Mouse (Mus musculus) lung, adult 2 months (tissue): Measurements from ENCODE around the gene Maml3. TPM values are rescaled to one million over a fixed set of nuclear protein-coding genes. Genes with fewer than 3 reads are reported as not detected.

ENCODE experiments used
- DNase-seq: peaks from one replicate; pipeline ENCODE4 v3.0.0; 2022
- H3K4me1 ChIP-seq: fragments of 200-500 bp; 2 replicates; pipeline ENCODE4 v1.6.1; 2011; ENCODE audit warnings: low read length; ENCODE audit not compliant: control insufficient read depth, insufficient read depth
- H3K4me3 ChIP-seq: fragments of 200-500 bp; replicated peaks from 2 replicates; pipeline ENCODE3; 2011; ENCODE audit warnings: low read depth, mild to moderate bottlenecking, control low read depth, low read length; ENCODE audit errors: extremely low read depth
- CTCF ChIP-seq: fragments of 200-500 bp; IDR thresholded peaks from 2 replicates; pipeline ENCODE4 v1.5.1; 2011; ENCODE audit warnings: mild to moderate bottlenecking, low read length, control low read depth; ENCODE audit not compliant: insufficient read depth
- POLR2A ChIP-seq: fragments of 200-500 bp; IDR thresholded peaks from 2 replicates; pipeline ENCODE4 v1.6.1; 2011; ENCODE audit warnings: low read depth, mild to moderate bottlenecking, control low read depth, low read length, borderline replicate concordance; ENCODE audit errors: extremely low read depth
- WGBS: fragments of 180-500 bp; shearing (Covaris S2); methylation state at CpG from one replicate; pipeline ENCODE4 v1.1.7; 2018; 5-methylcytosine and 5-hydroxymethylcytosine counted together
- polyA plus RNA-seq: library from polyadenylated mRNA; depleted of rRNA; stranded (reverse); fragments of >200 nt; gene quantifications from 2 replicates; pipeline ENCODE4 v1.2.3, GENCODE M21; 2012

The Maml3 gene
- polyA plus RNA-seq, 1 experiment: 11.2 TPM

DNA sequence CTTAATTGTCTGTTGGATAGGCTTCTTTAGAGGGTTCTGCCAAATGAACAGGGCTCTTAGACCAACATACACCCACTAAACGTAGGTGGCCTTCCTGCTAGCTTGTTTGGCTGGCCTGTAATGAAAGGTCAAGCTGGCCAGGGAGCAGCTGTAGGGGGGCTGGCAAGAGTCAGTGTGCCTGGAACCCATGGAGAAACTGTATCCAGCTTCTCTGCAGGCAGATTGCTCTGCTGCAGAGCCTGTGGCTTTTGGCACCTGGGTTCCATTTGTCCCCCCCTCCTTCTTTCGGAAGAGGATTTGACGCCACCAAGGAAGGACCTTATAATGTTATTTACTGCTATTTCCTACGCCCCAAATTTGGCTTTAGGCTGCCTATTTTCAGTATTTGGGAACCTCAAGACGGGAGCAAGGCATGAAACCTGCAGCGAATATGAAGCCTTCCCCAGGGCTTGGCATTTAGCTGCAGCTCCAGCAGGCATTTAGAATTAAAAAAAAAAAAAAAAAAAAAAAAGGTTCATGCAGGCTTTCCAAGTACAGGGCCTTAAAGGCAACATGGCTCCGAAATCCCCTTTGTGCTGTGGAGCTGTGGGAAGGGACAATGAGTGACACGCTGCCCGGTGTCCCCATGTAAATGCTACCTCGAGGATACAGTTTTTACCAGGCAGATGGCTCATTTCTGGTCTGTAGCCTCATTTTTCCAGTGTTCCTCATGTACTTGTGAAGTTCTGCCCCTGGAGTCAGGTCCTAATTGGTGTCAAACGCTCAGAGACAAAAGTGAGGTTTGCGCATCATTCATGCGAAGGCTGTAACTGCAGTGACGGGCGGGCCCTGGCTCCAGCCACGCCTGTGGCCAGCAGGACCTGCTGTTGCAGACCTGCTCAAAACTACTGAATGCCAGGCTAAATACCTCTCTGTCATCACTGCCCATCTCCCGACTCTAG is 356.2 kb downstream of the Maml3 start:
- TF ChIP-seq CTCF: no peak
- TF ChIP-seq POLR2A: no peak
- peaks cover 21% of the 10 kb centered on the region for H3K4me1 ChIP-seq
- no peak for DNase-seq
- H3K4me3 ChIP-seq: no peak overlapping the region
- 83% methylated on average over 17 of the region's 17 CpGs for WGBS

DNA sequence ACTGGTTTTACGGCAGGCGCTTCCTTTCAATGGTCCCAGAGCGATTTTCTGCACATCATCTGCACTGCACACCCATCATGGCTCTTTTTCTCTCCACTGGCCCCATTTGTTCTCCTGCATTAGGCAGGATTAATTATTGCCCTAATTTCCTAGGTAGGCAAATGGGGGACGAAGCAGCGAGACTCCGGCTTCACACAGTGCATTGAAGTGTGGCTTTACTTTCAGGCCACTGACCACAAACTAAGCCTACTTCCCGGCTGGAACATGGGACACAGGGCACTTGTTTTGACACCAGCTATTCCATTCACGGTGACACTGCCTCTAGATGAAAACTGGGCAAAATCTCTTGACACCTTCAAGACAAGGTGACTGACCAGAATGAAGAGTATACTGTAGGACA is 358.1 kb downstream of the Maml3 start:
- TF ChIP-seq CTCF (no peak), POLR2A (no peak)
- 97% methylated on average over 8 of the region's 8 CpGs for WGBS

DNA sequence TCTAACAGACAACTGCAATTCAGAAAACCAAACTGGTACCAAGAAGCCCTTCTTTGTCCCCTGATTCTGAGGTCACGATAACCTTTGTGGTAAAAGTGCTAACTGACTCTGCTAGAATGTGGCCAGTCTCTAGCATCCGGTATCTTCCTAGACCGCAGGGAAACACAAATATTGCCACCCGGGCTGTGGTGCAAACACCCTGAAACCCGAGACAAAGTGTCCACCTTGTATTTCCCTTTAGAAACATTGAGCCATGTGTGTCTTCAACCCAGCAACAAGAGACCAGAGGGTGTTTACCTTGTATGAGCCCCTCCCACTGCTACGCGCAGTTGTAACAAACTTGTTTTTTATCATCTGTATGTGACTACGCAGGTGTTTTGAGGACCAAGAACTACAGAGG is 359.7 kb downstream of the Maml3 start:
- H3K4me1 ChIP-seq: peaks cover 9% of the 10 kb centered on the region
- TF ChIP-seq CTCF (no peak), POLR2A (no peak)
- H3K4me3 ChIP-seq: no peak overlapping the region
- WGBS: 62% methylated on average over 8 of the region's 8 CpGs
- DNase-seq: no peak

More for the DNA sequence above, 358.1 kb downstream of the Maml3 start:
- Histone ChIP-seq H3K4me1 (peaks cover 17% of the 10 kb centered on the region), H3K4me3 (no peak overlapping the region)
- DNase-seq: no peak

DNA sequence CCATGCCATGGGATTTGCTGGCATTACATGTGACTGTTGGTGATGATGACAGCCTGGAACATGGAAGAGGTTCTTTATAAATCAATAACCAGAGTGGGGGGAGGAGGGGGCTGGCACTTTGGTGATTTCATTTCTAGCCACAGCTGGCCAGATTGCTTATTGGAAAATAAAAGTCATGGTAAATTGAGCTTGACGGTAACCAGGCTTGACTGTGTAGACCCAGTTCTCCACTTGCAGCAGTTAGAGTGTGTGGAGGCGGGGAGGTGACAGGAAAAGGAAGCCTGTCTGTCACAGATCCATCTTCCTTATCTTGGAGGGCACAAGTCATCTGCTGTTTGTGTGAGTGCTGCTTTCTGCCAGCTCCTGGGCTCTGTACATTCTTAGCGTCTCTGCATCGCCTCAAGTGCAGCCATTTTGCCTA is 360.5 kb downstream of the Maml3 start:
- DNase-seq: no peak
- Histone ChIP-seq H3K4me3 (no peak overlapping the region), H3K4me1 (peaks cover 3% of the 10 kb centered on the region)
- 22% methylated on average over 4 of the region's 4 CpGs for WGBS
- no peak for TF ChIP-seq CTCF
- TF ChIP-seq POLR2A: no peak

DNA sequence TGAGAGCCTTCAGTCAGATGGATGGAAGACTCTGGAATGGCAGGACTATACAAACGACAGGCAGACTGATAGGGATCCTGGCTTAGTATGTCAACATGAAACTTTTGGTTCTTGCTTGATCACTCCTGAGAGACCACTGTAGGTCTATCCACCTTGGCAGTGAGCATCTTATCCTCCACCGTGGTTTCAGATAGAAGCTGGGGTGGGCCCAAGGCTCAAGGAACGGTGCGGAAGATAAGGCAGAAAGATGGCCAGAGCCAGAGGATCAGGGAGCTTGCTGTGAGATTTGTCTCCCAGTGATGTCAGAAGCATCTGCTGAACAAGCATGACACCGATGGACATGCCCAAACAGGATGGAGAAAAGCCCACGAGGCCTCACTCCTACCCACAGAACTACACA is 362.5 kb downstream of the Maml3 start:
- no peak for DNase-seq
- WGBS: 89% methylated on average over 6 of the region's 6 CpGs
- Histone ChIP-seq H3K4me3 (no peak overlapping the region), H3K4me1 (no peaks in the 10 kb centered on the region; the same call in 1 of the 2 replicates)
- no peak for TF ChIP-seq CTCF
- no peak for TF ChIP-seq POLR2A

DNA sequence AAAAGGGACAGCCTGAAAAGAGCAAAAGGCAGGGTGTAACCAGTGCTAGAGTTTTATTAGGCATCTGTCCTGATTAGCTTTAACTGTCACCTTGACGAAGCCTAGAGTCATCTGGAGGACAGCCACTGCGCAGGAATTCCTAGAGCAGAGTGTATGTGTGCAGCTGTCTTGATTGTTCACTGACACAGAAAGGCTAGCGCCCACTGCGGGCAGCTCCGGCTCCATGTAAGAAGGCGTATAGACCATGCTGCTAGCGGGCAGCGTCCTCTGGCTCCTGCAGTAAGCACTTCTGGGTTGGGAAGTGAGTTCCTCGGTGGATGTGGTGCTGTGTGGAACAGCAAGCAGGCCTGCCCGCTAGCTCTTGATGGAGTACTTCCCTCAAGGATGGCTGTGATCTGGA is 363.1 kb downstream of the Maml3 start:
- DNase-seq: no peak
- TF ChIP-seq POLR2A: no peak
- H3K4me1 ChIP-seq: peaks cover 3% of the 10 kb centered on the region; the same call in 1 of the 2 replicates
- no peak overlapping the region for H3K4me3 ChIP-seq
- 85% methylated on average over 10 of the region's 10 CpGs for WGBS

DNA sequence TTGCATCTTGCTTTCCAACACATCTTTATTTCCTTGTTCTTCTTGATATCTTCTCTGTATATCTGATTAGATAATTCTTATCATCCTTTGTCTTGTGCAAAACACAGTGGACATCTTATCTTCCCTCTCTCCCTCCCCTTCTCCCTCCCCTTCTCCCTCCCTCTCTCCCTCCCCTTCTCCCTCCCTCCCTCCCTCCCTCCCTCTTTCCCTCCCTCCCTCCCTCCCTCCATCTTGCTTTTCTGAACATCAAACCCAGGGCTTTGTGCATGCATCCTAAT is 365.1 kb downstream of the Maml3 start:
- Histone ChIP-seq H3K4me3 (no peak overlapping the region), H3K4me1 (peaks cover 3% of the 10 kb centered on the region; the same call in 1 of the 2 replicates)
- DNase-seq: no peak
- TF ChIP-seq CTCF: no peak
- TF ChIP-seq POLR2A: no peak

DNA sequence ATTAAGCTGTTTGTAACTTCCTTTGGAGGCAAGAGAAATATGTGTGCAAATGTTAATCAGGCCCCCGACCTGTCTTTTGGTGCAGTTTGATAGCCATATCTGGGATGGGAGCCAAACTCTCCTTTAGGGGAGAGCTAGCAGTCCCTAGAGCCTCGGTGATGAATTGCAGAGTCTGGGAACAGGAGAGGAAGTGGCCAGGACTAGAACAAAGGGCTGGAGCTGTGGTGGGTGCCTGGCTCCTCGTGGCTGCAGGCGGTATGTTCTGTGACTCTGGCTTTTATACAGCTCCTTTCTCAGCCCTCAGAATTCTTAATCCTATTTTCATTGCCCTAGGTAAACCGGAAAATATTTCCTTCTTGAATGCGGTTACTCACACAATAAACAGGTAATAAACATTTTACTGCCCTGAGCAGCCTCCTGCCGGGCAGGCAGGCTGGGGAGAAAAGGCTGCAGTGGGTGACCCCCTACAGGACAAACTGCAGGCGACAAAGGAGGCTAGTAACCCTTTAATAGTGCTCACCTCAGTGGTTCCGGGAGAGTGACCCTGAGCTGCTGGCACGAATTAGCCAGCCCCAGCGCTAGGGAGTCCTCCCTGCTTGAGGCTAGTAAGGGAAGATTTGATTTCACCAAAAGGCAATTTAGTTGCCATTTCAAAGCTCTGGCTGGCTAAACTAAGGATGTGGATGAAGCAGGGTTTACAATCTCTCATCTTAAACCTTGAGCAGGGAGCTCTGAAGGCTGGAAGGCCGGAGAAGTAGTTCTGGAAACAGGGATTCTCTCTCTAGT is 365.6 kb downstream of the Maml3 start:
- H3K4me1 ChIP-seq: peaks cover 3% of the 10 kb centered on the region; the same call in 1 of the 2 replicates
- DNase-seq: no peak
- no peak overlapping the region for H3K4me3 ChIP-seq
- WGBS: 32% methylated on average over 12 of the region's 12 CpGs
- TF ChIP-seq CTCF (peak; percentile 1; the same call in 1 of the 2 replicates), POLR2A (no peak)

DNA sequence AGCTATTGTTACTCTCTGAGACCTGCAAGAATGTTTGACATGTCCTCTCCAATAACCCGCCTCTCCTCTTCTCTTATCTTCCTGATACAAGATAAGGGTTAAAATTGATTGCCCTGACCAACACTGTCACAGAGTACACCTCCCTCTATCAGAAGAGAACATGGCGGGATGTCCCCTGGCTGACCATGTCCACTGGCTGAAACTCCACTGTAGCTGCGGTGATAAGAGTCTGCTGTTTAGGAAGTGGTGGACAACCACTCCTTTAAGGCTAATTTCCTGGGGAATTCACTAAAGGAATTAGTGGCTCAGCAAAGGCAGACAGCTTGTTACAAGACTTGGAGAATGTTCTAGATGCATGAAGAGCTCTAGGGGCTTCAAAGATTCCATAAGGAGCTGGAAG is 371.2 kb downstream of the Maml3 start:
- no peak for DNase-seq
- WGBS: 49% methylated on average over 3 of the region's 3 CpGs
- Histone ChIP-seq H3K4me1 (peaks cover 3% of the 10 kb centered on the region; the same call in 1 of the 2 replicates), H3K4me3 (no peak overlapping the region)
- TF ChIP-seq POLR2A (no peak), CTCF (no peak)
